In genomic region chrX:74243807-74244206, GRCm38 (mm10) we compare ENCODE assay signal across 8 mouse cellular contexts. TPM values are rescaled to one million over a fixed set of nuclear protein-coding genes. Genes with fewer than 3 reads are reported as not detected.
A peak's percentile ranks its signal among the peaks of the same experiment; 100 is the strongest.
DNase-seq lines count a peak whose midpoint lies in the region; ATAC-seq and TF ChIP-seq lines count a peak whose summit lies in the region.

No protein-coding gene starts in this region.

- H3K36me3 ChIP-seq in kidney, postnatal 0 days (ENCODE audit: insufficient read depth, low read length), result peaks cover 26% of the 10 kb centered on the region
- peaks cover 43% of the 10 kb centered on the region for H3K36me3 ChIP-seq in forebrain, embryonic 13.5 days (ENCODE audit: poor library complexity, severe bottlenecking)
- peaks cover 8% of the 10 kb centered on the region; the same call in 1 of the 2 replicates for H3K36me3 ChIP-seq in limb, embryonic 11.5 days (ENCODE audit: control insufficient read depth, insufficient read depth, low read length)
- H3K36me3 ChIP-seq in midbrain, embryonic 12.5 days, result peaks cover 45% of the 10 kb centered on the region

- no peak for TF ChIP-seq CTCF in kidney, postnatal 0 days (IDR thresholded peaks at IDR 0.05; ENCODE audit: low read depth)

- no peaks in the 10 kb centered on the region for H3K27me3 ChIP-seq in kidney, postnatal 0 days (ENCODE audit: insufficient read depth, low read length)
- no peaks in the 10 kb centered on the region for H3K27me3 ChIP-seq in forebrain, embryonic 13.5 days
- H3K27me3 ChIP-seq in limb, embryonic 11.5 days (ENCODE audit: control insufficient read depth, insufficient read depth, low read length), result no peaks in the 10 kb centered on the region
- no peaks in the 10 kb centered on the region for H3K27me3 ChIP-seq in midbrain, embryonic 12.5 days

- H3K4me2 ChIP-seq in kidney, postnatal 0 days (ENCODE audit: low read length), result peak overlapping the region; percentile 58
- peak overlapping the region; percentile 69 for H3K4me2 ChIP-seq in forebrain, embryonic 13.5 days
- H3K4me2 ChIP-seq in limb, embryonic 11.5 days (ENCODE audit: low read depth, severe bottlenecking), result peak overlapping the region; percentile 60
- H3K4me2 ChIP-seq in midbrain, embryonic 12.5 days (replicated peaks), result peak overlapping the region; percentile 65

- ATAC-seq in kidney, postnatal 0 days (replicated peaks; ENCODE audit: low FRiP score, low read depth), result no peak
- ATAC-seq in forebrain, embryonic 13.5 days, result no peak
- ATAC-seq in limb, embryonic 11.5 days (ENCODE audit: insufficient number of reproducible peaks, low FRiP score, low TSS enrichment, low read depth), result no peak
- no peak for ATAC-seq in midbrain, embryonic 12.5 days (ENCODE audit: low FRiP score, low read depth)

- 56% methylated on average over 3 of the region's 3 CpGs for WGBS in kidney, postnatal 0 days
- WGBS in forebrain, embryonic 13.5 days, result 70% methylated on average over 3 of the region's 3 CpGs
- WGBS in limb, embryonic 11.5 days, result 81% methylated on average over 3 of the region's 3 CpGs
- 68% methylated on average over 3 of the region's 3 CpGs for WGBS in midbrain, embryonic 12.5 days

- no peak for DNase-seq in kidney, postnatal 0 days (ENCODE audit: low spot score)
- DNase-seq in kidney, postnatal 36 days, result no peak
- no peak for DNase-seq in limb, embryonic 11.5 days (ENCODE audit: low spot score)
- peak; percentile 88 for DNase-seq in thymus, postnatal 0 days (ENCODE audit: low spot score)
- DNase-seq in embryo, embryonic 11 days, result no peak
- DNase-seq in adipocyte (ENCODE audit: low spot score), result no peak

- no peaks in the 10 kb centered on the region for H3K9me3 ChIP-seq in kidney, postnatal 0 days (replicated peaks; ENCODE audit: low read length)
- no peaks in the 10 kb centered on the region for H3K9me3 ChIP-seq in forebrain, embryonic 13.5 days (replicated peaks)
- no peaks in the 10 kb centered on the region for H3K9me3 ChIP-seq in limb, embryonic 11.5 days (ENCODE audit: control insufficient read depth, low read length)
- no peaks in the 10 kb centered on the region for H3K9me3 ChIP-seq in midbrain, embryonic 12.5 days

- peak overlapping the region; percentile 25; the same call in 1 of the 2 replicates for H3K27ac ChIP-seq in kidney, postnatal 0 days
- 0 out of 2 replicates have a peak overlapping the region, but pooled peaks have one; percentile 6 for H3K27ac ChIP-seq in forebrain, embryonic 13.5 days
- no peak overlapping the region for H3K27ac ChIP-seq in limb, embryonic 11.5 days (replicated peaks; ENCODE audit: low read depth, low read length)
- H3K27ac ChIP-seq in midbrain, embryonic 12.5 days (replicated peaks), result peak overlapping the region; percentile 91; the same call in 1 of the 2 replicates

- H3K9ac ChIP-seq in kidney, postnatal 0 days (ENCODE audit: low read depth, low read length), result no peak overlapping the region; the same call in 1 of the 2 replicates
- peak overlapping the region; percentile 80 for H3K9ac ChIP-seq in forebrain, embryonic 13.5 days
- no peak overlapping the region for H3K9ac ChIP-seq in limb, embryonic 11.5 days (ENCODE audit: low read length)
- H3K9ac ChIP-seq in midbrain, embryonic 12.5 days (replicated peaks), result peak overlapping the region; percentile 77

- peak overlapping the region; percentile 46 for H3K4me3 ChIP-seq in kidney, postnatal 0 days (replicated peaks; ENCODE audit: low read depth, low read length)
- peak overlapping the region; percentile 58 for H3K4me3 ChIP-seq in forebrain, embryonic 13.5 days
- peak overlapping the region; percentile 60; the same call in 1 of the 2 replicates for H3K4me3 ChIP-seq in limb, embryonic 11.5 days (ENCODE audit: low read depth, low read length)
- H3K4me3 ChIP-seq in midbrain, embryonic 12.5 days, result peak overlapping the region; percentile 61

- H3K4me1 ChIP-seq in kidney, postnatal 0 days (replicated peaks; ENCODE audit: insufficient read depth, low read length), result no peaks in the 10 kb centered on the region
- H3K4me1 ChIP-seq in forebrain, embryonic 13.5 days, result peaks cover 12% of the 10 kb centered on the region
- no peaks in the 10 kb centered on the region for H3K4me1 ChIP-seq in limb, embryonic 11.5 days (ENCODE audit: control insufficient read depth, insufficient read depth, low read length)
- peaks cover 4% of the 10 kb centered on the region; the same call in 1 of the 2 replicates for H3K4me1 ChIP-seq in midbrain, embryonic 12.5 days

RNA-seq across cellular contexts. Expression of gene Flna, which starts 5.8 kb away (rescaled TPM):
- polyA plus RNA-seq in kidney, postnatal 0 days (2015; fragmentation: Nextera tagmentation; extraction: Ambion mirVana), result 185 and 206 TPM in 2 replicates
- polyA plus RNA-seq in forebrain, embryonic 13.5 days (2015; fragmentation: Nextera tagmentation; extraction: Ambion mirVana), result 102 and 128 TPM in 2 replicates
- 281 and 303 TPM in 2 replicates for polyA plus RNA-seq in limb, embryonic 11.5 days (2014; fragmentation: Nextera tagmentation; extraction: Ambion mirVana)
- polyA plus RNA-seq in midbrain, embryonic 12.5 days (2016; fragmentation: Nextera tagmentation; extraction: Ambion mirVana), result 210 and 233 TPM in 2 replicates
- 108 and 110 TPM in 2 replicates for polyA plus RNA-seq in thymus, postnatal 0 days (2015; fragmentation: Nextera tagmentation; extraction: Ambion mirVana)

RNA-seq across cellular contexts. Expression of gene Emd, which starts 10.7 kb away (rescaled TPM):
- 19.1 and 20.2 TPM in 2 replicates for polyA plus RNA-seq in kidney, postnatal 0 days (2015; fragmentation: Nextera tagmentation; extraction: Ambion mirVana)
- 22.5 and 23.1 TPM in 2 replicates for polyA plus RNA-seq in forebrain, embryonic 13.5 days (2015; fragmentation: Nextera tagmentation; extraction: Ambion mirVana)
- 34.9 and 38.2 TPM in 2 replicates for polyA plus RNA-seq in limb, embryonic 11.5 days (2014; fragmentation: Nextera tagmentation; extraction: Ambion mirVana)
- polyA plus RNA-seq in midbrain, embryonic 12.5 days (2016; fragmentation: Nextera tagmentation; extraction: Ambion mirVana), result 15.4 and 18.9 TPM in 2 replicates
- polyA plus RNA-seq in thymus, postnatal 0 days (2015; fragmentation: Nextera tagmentation; extraction: Ambion mirVana), result 19.6 and 22.5 TPM in 2 replicates

RNA-seq across cellular contexts. Expression of gene Rpl10, which starts 26.8 kb away (rescaled TPM):
- polyA plus RNA-seq in kidney, postnatal 0 days (2015; fragmentation: Nextera tagmentation; extraction: Ambion mirVana), result 860 and 883 TPM in 2 replicates
- 601 and 642 TPM in 2 replicates for polyA plus RNA-seq in forebrain, embryonic 13.5 days (2015; fragmentation: Nextera tagmentation; extraction: Ambion mirVana)
- 867 and 882 TPM in 2 replicates for polyA plus RNA-seq in limb, embryonic 11.5 days (2014; fragmentation: Nextera tagmentation; extraction: Ambion mirVana)
- 521 and 544 TPM in 2 replicates for polyA plus RNA-seq in midbrain, embryonic 12.5 days (2016; fragmentation: Nextera tagmentation; extraction: Ambion mirVana)
- polyA plus RNA-seq in thymus, postnatal 0 days (2015; fragmentation: Nextera tagmentation; extraction: Ambion mirVana), result 838 and 891 TPM in 2 replicates

RNA-seq across cellular contexts. Expression of gene Taz, which starts 37.9 kb away (rescaled TPM):
- polyA plus RNA-seq in kidney, postnatal 0 days (2015; fragmentation: Nextera tagmentation; extraction: Ambion mirVana), result 90.2 and 91.1 TPM in 2 replicates
- polyA plus RNA-seq in forebrain, embryonic 13.5 days (2015; fragmentation: Nextera tagmentation; extraction: Ambion mirVana), result 80.6 and 88.4 TPM in 2 replicates
- 63.1 and 72.0 TPM in 2 replicates for polyA plus RNA-seq in limb, embryonic 11.5 days (2014; fragmentation: Nextera tagmentation; extraction: Ambion mirVana)
- polyA plus RNA-seq in midbrain, embryonic 12.5 days (2016; fragmentation: Nextera tagmentation; extraction: Ambion mirVana), result 88.4 and 92.9 TPM in 2 replicates
- 66.0 and 71.6 TPM in 2 replicates for polyA plus RNA-seq in thymus, postnatal 0 days (2015; fragmentation: Nextera tagmentation; extraction: Ambion mirVana)

RNA-seq across cellular contexts. Expression of gene Dnase1l1, which starts 38.3 kb away (rescaled TPM):
- 14.1 and 15.0 TPM in 2 replicates for polyA plus RNA-seq in kidney, postnatal 0 days (2015; fragmentation: Nextera tagmentation; extraction: Ambion mirVana)
- polyA plus RNA-seq in forebrain, embryonic 13.5 days (2015; fragmentation: Nextera tagmentation; extraction: Ambion mirVana), result 1.5 and 2.7 TPM in 2 replicates
- polyA plus RNA-seq in limb, embryonic 11.5 days (2014; fragmentation: Nextera tagmentation; extraction: Ambion mirVana), result 5.4 and 5.8 TPM in 2 replicates
- polyA plus RNA-seq in midbrain, embryonic 12.5 days (2016; fragmentation: Nextera tagmentation; extraction: Ambion mirVana), result 4.6 and 5.3 TPM in 2 replicates
- 8.1 and 9.0 TPM in 2 replicates for polyA plus RNA-seq in thymus, postnatal 0 days (2015; fragmentation: Nextera tagmentation; extraction: Ambion mirVana)

Comparison
In these comparisons a context has a peak if more than half of its experiments do, and no peak if none do; other contexts are left out.
1. H3K9ac ChIP-seq: peak in forebrain, embryonic 13.5 days (single experiment) and midbrain, embryonic 12.5 days (single experiment); none in kidney, postnatal 0 days (single experiment) and limb, embryonic 11.5 days (single experiment).
2. Peak in every context shown above with its lines, with median percentiles within 50 percentile points of each other: H3K4me2 ChIP-seq and H3K4me3 ChIP-seq.